Mouse (Mus musculus): ENCODE measurements around the gene Rtn4.

DNA sequence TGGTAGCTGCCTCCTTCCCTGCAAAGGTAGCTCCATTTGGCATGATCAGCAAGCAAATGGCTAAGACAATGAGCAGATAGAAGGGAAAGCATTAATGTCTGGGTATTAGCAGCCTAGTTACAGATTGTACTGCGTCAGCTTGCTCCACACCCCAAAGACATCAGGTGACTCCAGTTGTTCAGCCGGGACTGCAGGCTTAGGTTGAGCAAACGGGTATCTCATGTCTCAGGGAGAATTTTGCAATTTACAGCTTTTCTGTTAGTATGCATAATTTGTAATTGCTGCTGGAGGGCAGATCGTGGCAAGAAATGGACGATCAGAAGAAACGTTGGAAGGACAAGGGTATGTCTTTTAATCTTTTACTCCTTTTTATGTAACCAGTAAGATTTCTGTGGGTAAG, 25.8 kb downstream of the Rtn4 start:
- no peak for TF ChIP-seq CTCF (IDR thresholded peaks at IDR 0.05; ENCODE audit: insufficient read depth, low read depth, low read length)
- TF ChIP-seq POLR2A (IDR thresholded peaks at IDR 0.05; ENCODE audit: insufficient read depth, low read depth, low read length), result no peak
